Mouse (Mus musculus): ENCODE data around the gene Adat1.

DNA sequence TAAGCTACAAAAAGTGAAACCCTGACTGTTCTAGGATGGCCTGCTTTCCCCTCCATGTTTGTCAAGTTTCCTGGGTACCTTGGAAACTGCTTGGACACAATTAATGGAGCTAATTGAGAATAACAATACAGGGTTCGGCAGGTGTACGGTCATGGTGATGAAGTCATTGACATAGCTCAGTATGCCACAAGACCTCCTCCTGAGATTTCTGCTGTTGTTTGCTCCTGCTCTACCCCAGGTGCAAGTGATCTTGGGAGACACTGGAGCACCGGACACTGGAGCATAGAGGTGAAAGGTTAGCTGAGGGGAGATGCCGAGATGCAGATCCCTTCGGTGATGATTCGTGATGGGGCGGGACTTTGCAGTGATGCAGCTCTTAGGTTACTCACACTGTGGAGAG lies 41.0 kb upstream of the Adat1 start:
- TF ChIP-seq CTCF (IDR thresholded peaks at IDR 0.05; ENCODE audit: low read depth, low read length) = no peak
- no peak for TF ChIP-seq POLR2A (IDR thresholded peaks at IDR 0.05; ENCODE audit: insufficient read depth, low read length)
- TF ChIP-seq EP300 (IDR thresholded peaks at IDR 0.05; ENCODE audit: insufficient read depth, low read depth, low read length) = peak; percentile 84
